Mouse (Mus musculus) stomach, embryonic 15.5 days (tissue): Measurements from ENCODE around the gene Gm26897. TPM values are rescaled to one million over a fixed set of nuclear protein-coding genes. Genes with fewer than 3 reads are reported as not detected.

ENCODE experiments used
- ATAC-seq: fragments of 200-750 bp; cut with Nextera tagmentation; 2 replicates; pipeline ENCODE4 v1.8.0; 2017; ENCODE audit warnings: low read depth, moderate number of reproducible peaks, moderate TSS enrichment; ENCODE audit not compliant: insufficient read depth, low FRiP score
- H3K27ac ChIP-seq: fragments of 300-500 bp; sonication (generic); 2 replicates; pipeline ENCODE4 v1.5.1; 2015; ENCODE audit warnings: mild to moderate bottlenecking, inconsistent platforms
- H3K27me3 ChIP-seq: fragments of 300-500 bp; sonication (generic); replicated peaks from 2 replicates; pipeline ENCODE4 v1.6.1; 2015; ENCODE audit warnings: inconsistent platforms
- H3K36me3 ChIP-seq: fragments of 300-500 bp; sonication (generic); 2 replicates; pipeline ENCODE4 v1.6.1; 2015; ENCODE audit warnings: inconsistent platforms
- H3K4me1 ChIP-seq: fragments of 300-500 bp; sonication (generic); 2 replicates; pipeline ENCODE4 v1.6.1; 2015; ENCODE audit warnings: inconsistent platforms
- H3K4me2 ChIP-seq: fragments of 300-500 bp; sonication (generic); 2 replicates; pipeline ENCODE4 v1.6.1; 2015; ENCODE audit warnings: mild to moderate bottlenecking, inconsistent platforms
- H3K4me3 ChIP-seq: fragments of 300-500 bp; sonication (generic); replicated peaks from 2 replicates; pipeline ENCODE4 v1.5.1; 2015; ENCODE audit warnings: inconsistent platforms
- H3K9ac ChIP-seq: fragments of 300-500 bp; sonication (generic); 2 replicates; pipeline ENCODE4 v1.6.1; 2015; ENCODE audit warnings: inconsistent platforms
- H3K9me3 ChIP-seq: fragments of 300-500 bp; sonication (generic); 2 replicates; pipeline ENCODE4 v1.6.1; 2016; ENCODE audit warnings: inconsistent platforms
- WGBS: fragments of 180-500 bp; shearing (Covaris S2); methylation state at CpG from one replicate; pipeline ENCODE4 v1.1.7; 2015; 5-methylcytosine and 5-hydroxymethylcytosine counted together
- polyA plus RNA-seq: library from polyadenylated mRNA; unstranded; fragments of >200 nt; fragmentation: Nextera tagmentation; extraction: Ambion mirVana; gene quantifications from 2 replicates; pipeline ENCODE4 v1.2.1, GENCODE M21; 2015

The Gm26897 gene
- polyA plus RNA-seq, 1 experiment from 2014 or later: not detected

GRCm38 (mm10) chr5:111779776-111780485 lies 46.2 kb downstream of the Gm26897 start:
- ATAC-seq: no peak
- H3K4me3 ChIP-seq: no peak overlapping the region
- H3K4me1 ChIP-seq: no peaks in the 10 kb centered on the region
- no peak overlapping the region for H3K4me2 ChIP-seq
- 89% methylated on average over 10 of the region's 10 CpGs for WGBS
- no peak overlapping the region for H3K9ac ChIP-seq
- no peak overlapping the region for H3K27ac ChIP-seq
- H3K36me3 ChIP-seq: no peaks in the 10 kb centered on the region
- no peaks in the 10 kb centered on the region for H3K27me3 ChIP-seq
- H3K9me3 ChIP-seq: no peaks in the 10 kb centered on the region
